Mouse (Mus musculus): ENCODE data around the gene Pde4d.

Gene Pde4d

GRCm38 (mm10) chr13:109908386-109908785 lies 1458.6 kb downstream of the Pde4d start:
- in situ Hi-C loops (cut with MboI, MseI), result loop anchor here (5.0 to 25.0 kb wide), 2 partner anchors 131 to 671 kb away; no protein-coding TSS in a partner anchor

DNA sequence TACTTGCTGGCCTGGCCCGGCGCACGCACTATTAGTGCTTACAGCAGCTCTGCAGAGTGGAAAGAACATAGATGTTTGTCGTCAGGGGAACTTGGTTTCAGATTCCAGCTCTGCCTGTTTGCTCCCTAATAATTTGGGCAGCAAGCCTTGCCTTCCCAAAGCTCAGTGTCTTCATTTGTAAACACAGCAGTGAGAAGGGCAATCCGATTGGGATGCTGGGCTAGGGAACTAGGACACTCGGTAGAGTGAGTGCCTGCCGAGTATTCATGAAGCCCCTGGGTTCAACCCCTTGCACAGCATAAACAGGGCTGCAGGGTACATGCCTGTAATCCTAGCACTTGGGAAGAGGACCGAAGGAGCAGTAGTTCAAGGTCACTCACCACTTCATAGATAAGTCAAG lies 1459.4 kb downstream of the Pde4d start:
- in situ Hi-C loops (cut with MboI, MseI), result loop anchor here (5.0 to 25.0 kb wide), 2 partner anchors 132 to 672 kb away; no protein-coding TSS in a partner anchor

GRCm38 (mm10) chr13:109910915-109911314 lies 1461.2 kb downstream of the Pde4d start:
- in situ Hi-C loops (cut with MboI, MseI), result loop anchor here (5.0 to 25.0 kb wide), 2 partner anchors 89 to 674 kb away; no protein-coding TSS in a partner anchor

- in situ Hi-C loops (cut with MboI, MseI), result loop anchor here (5.0 to 25.0 kb wide), 2 partner anchors 90 to 675 kb away; no protein-coding TSS in a partner anchor
Measured at GRCm38 (mm10) chr13:109912635-109913034, 1462.9 kb downstream of the Pde4d start.

- in situ Hi-C loops (cut with MboI, MseI), result loop anchor here (5.0 to 25.0 kb wide), 2 partner anchors 92 to 677 kb away; no protein-coding TSS in a partner anchor
Measured at GRCm38 (mm10) chr13:109914246-109914645, 1464.5 kb downstream of the Pde4d start.

GRCm38 (mm10) chr13:109914846-109915245 lies 1465.1 kb downstream of the Pde4d start:
- in situ Hi-C loops (cut with MboI, MseI), result loop anchor here (5.0 to 25.0 kb wide), 3 partner anchors 93 to 678 kb away; no protein-coding TSS in a partner anchor

DNA sequence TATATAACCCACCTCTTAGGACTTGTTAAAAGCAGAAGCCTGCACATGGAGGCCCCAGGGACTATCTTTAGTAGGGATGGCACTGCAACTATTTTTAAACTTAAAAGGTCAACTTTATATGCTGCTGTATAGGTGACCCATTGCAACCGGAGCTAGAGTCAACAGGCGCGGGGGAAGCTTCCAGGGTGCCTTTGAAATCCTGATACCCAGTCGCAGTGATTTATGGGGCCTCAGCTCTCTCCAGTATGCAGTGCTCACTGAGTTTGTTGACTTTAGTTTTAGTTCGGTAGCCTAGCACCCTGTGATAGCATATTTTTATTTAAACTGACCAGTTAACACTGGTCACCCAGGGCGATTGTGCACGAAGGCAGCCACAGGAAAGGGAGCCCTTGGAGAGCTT lies 1465.8 kb downstream of the Pde4d start:
- in situ Hi-C loops (cut with MboI, MseI), result loop anchor here (5.0 to 25.0 kb wide), 2 partner anchors 102 to 678 kb away; no protein-coding TSS in a partner anchor

DNA sequence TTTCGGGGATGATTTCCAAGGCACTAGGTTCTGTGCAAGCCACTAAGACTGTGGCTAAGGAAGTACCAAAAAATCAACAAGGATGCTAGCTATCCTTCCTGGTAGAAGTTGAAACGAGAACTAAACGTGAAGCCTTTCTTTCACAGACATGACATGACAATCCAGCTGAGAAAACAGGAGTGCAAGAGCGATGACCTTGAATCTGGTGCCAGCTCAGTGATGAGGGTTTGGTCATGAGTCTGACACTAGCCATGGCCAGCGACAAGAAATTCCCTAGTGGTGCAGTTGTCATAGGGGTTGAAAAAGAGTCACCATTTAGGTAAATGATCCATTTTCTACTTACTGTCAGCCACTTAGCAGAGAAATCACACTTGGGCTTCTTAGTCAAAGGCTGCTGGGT lies 1466.2 kb downstream of the Pde4d start:
- in situ Hi-C loops (cut with MboI, MseI), result loop anchor here (5.0 to 25.0 kb wide), 2 partner anchors 101 to 679 kb away; no protein-coding TSS in a partner anchor

DNA sequence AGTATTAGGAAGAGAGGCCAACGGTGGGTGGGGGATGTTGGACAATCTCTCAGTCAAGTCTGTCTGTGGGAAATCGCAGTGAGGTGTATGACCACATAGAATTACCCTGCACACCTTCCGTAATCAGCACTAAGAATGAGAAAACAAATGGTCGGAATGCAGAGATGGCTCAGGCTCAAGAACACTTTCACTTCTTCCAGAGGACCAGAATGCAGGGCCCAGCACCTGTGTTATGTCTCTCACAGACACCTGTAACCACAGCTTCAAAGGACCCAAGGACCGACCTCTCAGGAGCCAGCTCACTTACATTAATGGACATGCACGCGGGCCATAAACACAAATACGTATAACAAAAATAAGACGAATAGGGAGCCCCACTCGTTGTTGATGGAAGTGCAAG lies 1467.8 kb downstream of the Pde4d start:
- in situ Hi-C loops (cut with MboI, MseI), result loop anchor here (5.0 to 25.0 kb wide), 2 partner anchors 100 to 680 kb away; no protein-coding TSS in a partner anchor

- in situ Hi-C loops (cut with MboI, MseI), result loop anchor here (5.0 to 25.0 kb wide), 2 partner anchors 99 to 681 kb away; no protein-coding TSS in a partner anchor
Measured at GRCm38 (mm10) chr13:109918631-109919030, 1468.9 kb downstream of the Pde4d start.

DNA sequence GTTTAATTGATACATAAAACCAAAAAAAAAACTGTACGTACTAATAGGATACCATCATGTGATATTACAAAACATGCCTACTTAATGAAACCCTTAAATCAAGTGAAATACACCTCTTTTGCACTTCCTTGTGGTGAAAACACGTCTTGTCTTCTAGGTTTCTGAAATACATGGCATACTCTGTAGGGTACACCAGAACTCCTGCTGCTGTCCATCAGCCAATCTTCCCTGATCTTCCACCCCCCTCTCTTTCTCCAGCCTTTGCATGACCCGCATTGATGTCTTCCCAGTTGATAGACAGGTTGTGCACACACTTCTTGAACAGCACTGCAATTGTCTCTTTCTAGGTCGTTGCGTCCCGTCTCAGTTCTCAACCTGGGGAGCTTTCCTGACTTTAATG lies 1470.5 kb downstream of the Pde4d start:
- in situ Hi-C loops (cut with MboI, MseI), result loop anchor here (25.0 kb wide), 1 partner anchor 683 kb away; no protein-coding TSS in a partner anchor

DNA sequence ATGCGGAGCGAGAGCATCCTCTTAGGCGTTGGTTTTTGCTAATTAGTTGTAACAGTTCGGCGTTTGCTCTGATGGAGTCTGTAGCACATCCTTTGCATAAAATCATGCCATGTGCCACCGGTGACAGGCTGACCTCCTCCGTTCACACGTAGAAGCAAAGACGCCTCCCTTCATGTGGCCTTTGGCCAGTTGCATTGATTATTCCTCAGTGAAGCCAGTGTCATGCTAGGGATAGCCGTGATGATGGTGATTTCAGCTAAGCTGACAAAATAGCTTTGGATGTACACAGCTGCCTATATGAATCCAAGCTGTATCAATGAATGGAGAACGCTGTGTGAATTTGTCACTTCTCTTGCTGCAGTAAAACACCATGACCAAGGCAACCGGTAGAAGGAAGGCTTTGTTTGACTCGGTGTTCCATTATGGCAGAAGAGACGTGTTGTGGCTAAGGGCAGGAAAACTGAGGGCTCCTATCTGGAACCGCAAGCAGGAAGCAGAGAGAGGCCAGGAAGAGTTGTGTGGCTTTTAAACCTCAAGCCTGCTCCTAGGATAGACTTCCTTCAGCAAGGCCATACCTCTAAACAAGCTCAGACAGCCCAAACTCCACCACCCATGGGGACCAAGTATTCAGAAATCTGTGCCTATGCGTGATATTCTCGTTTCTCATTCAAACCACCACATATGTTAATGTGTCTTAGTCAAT lies 1471.7 kb downstream of the Pde4d start:
- in situ Hi-C loops (cut with MboI, MseI), result loop anchor here (25.0 kb wide), 1 partner anchor 684 kb away; no protein-coding TSS in a partner anchor

- in situ Hi-C loops (cut with MboI, MseI), result loop anchor here (25.0 kb wide), 1 partner anchor 685 kb away; no protein-coding TSS in a partner anchor
Measured at GRCm38 (mm10) chr13:109922228-109922627, 1472.5 kb downstream of the Pde4d start.

DNA sequence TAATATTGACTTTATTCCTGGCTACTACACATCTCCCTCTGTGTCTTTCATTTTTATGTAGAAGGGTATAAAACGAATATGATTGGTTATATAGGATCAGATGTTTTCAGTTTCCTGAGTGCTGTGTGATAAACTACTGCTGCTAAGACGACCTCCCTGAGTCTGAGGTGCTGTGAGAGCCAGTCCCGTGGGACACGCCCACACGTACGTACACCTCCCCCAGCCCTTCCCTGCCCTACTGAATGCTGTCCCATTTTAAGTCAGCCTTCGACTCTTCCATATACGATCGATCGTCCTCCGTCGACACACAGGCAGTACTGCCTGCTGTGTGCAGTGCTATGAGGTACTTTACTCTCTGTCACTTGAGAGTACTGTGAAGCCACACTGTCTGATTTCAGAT lies 1473.0 kb downstream of the Pde4d start:
- in situ Hi-C loops (cut with MboI, MseI), result loop anchor here (25.0 kb wide), 1 partner anchor 685 kb away; no protein-coding TSS in a partner anchor

GRCm38 (mm10) chr13:109924771-109925170 lies 1475.0 kb downstream of the Pde4d start:
- in situ Hi-C loops (cut with MboI, MseI), result loop anchor here (25.0 kb wide), 2 partner anchors 438 to 687 kb away; partner anchors contain the start of gene Gapt

GRCm38 (mm10) chr13:109926277-109926920 lies 1476.7 kb downstream of the Pde4d start:
- in situ Hi-C loops (cut with MboI, MseI), result loop anchor here (25.0 kb wide), 1 partner anchor 436 kb away; the partner anchor contains the start of gene Gapt

- in situ Hi-C loops (cut with MboI, MseI), result loop anchor here (25.0 kb wide), 1 partner anchor 435 kb away; the partner anchor contains the start of gene Gapt
Measured at GRCm38 (mm10) chr13:109927782-109928181, 1478.0 kb downstream of the Pde4d start.

DNA sequence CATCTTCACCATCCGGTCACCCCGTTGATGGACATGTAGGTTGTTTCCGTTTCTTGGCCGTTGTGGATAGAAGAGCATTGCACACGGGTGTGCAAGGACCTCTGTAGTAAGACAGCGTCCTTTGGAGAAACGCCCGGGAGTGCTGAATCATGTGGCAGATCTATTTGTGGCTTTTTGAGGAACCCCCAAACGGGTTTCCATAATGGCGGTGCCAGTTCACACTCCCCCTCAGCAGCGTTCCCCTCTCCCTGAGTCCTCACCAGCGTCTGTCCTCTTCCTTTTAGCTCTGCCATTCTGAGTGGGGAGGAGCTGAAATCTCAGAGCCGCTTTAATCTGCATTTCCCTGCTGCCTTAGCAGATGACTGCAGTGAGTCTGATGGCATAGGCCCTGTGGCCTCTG lies 1482.9 kb downstream of the Pde4d start:
- in situ Hi-C loops (cut with MboI, MseI), result loop anchor here (25.0 kb wide), 1 partner anchor 430 kb away; the partner anchor contains the start of gene Gapt

DNA sequence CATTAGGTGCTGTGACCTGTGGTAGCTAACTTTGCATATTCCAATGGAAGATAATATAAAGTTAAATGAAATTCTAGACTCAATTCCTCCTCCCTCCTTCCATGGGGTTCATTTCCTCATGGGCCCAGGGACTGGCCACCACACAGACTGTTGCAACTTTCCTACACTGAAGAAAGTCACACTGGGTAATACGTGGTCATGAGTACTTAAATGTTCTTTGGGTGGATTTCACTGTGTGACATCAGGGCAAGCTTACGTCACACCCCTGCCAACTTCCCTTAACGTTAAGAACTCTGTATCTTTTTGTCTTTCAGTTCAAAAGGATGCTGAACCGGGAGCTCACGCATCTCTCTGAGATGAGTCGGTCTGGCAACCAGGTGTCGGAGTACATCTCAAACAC lies 1483.8 kb downstream of the Pde4d start:
- in situ Hi-C loops (cut with MboI, MseI), result loop anchor here (25.0 kb wide), 1 partner anchor 429 kb away; the partner anchor contains the start of gene Gapt

- in situ Hi-C loops (cut with MboI, MseI), result loop anchor here (25.0 kb wide), 1 partner anchor 425 kb away; the partner anchor contains the start of gene Gapt
Measured at GRCm38 (mm10) chr13:109936866-109937265, 1487.1 kb downstream of the Pde4d start.

GRCm38 (mm10) chr13:109944822-109945551 lies 1495.2 kb downstream of the Pde4d start:
- in situ Hi-C loops (cut with MboI, MseI), result loop anchor here (25.0 kb wide), 1 partner anchor 417 kb away; the partner anchor contains the start of gene Gapt

Data from regulatory T cell (primary cell).